Mouse (Mus musculus) lung, embryonic 14.5 days (tissue): ENCODE data around the gene Slc40a1. TPM values are rescaled to one million over a fixed set of nuclear protein-coding genes. Genes with fewer than 3 reads are reported as not detected.

Experiments used
- ATAC-seq: fragments of 200-750 bp; cut with Nextera tagmentation; 2 replicates; pipeline ENCODE4 v1.8.0; 2017; ENCODE audit warnings: mild to moderate bottlenecking, moderate TSS enrichment, moderate library complexity; ENCODE audit not compliant: insufficient read depth
- DNase-seq: peaks from one replicate; pipeline ENCODE4 v3.0.0-alpha.2; 2015
- H3K27ac ChIP-seq: fragments of 300-500 bp; sonication (generic); 2 replicates; pipeline ENCODE4 v1.5.1; 2014; ENCODE audit warnings: low read depth, mild to moderate bottlenecking, moderate library complexity
- H3K27me3 ChIP-seq: fragments of 300-500 bp; sonication (generic); 2 replicates; pipeline ENCODE4 v1.6.1; 2014; ENCODE audit warnings: low read length, control low read depth; ENCODE audit not compliant: insufficient read depth
- H3K36me3 ChIP-seq: fragments of 300-500 bp; sonication (generic); 2 replicates; pipeline ENCODE4 v1.6.1; 2014; ENCODE audit warnings: control low read depth; ENCODE audit not compliant: insufficient read depth
- H3K4me1 ChIP-seq: fragments of 300-500 bp; sonication (generic); 2 replicates; pipeline ENCODE4 v1.6.1; 2014; ENCODE audit warnings: antibody characterized with exemption, control low read depth; ENCODE audit not compliant: insufficient read depth
- H3K4me2 ChIP-seq: fragments of 300-500 bp; sonication (generic); 2 replicates; pipeline ENCODE4 v1.6.1; 2014; ENCODE audit warnings: mild to moderate bottlenecking
- H3K4me3 ChIP-seq: fragments of 300-500 bp; sonication (generic); 2 replicates; pipeline ENCODE4 v1.5.1; 2014; ENCODE audit warnings: low read depth, low read length
- H3K9ac ChIP-seq: fragments of 300-500 bp; sonication (generic); 2 replicates; pipeline ENCODE4 v1.6.1; 2014
- H3K9me3 ChIP-seq: fragments of 300-500 bp; sonication (generic); 2 replicates; pipeline ENCODE4 v1.6.1; 2016; ENCODE audit warnings: low read depth, low read length, control low read depth
- CTCF ChIP-seq: IDR thresholded peaks from 2 replicates; pipeline ENCODE4 v1.5.1; 2016; ENCODE audit warnings: antibody characterized with exemption, low read depth
- WGBS: fragments of 180-500 bp; shearing (Covaris S2); extraction: QIAGEN DNeasy Blood & Tissue Kit; methylation state at CpG from one replicate; pipeline ENCODE4 v1.1.7; 2014; 5-methylcytosine and 5-hydroxymethylcytosine counted together
- polyA plus RNA-seq: library from polyadenylated mRNA; unstranded; fragments of >200 nt; fragmentation: Nextera tagmentation; extraction: Ambion mirVana; gene quantifications from 2 replicates; pipeline ENCODE4 v1.2.1, GENCODE M21; 2014

The Slc40a1 gene
- polyA plus RNA-seq, 1 experiment from 2014 or later: 47.3 TPM

GRCm38 (mm10) chr1:45863641-45864040, 62.7 kb downstream of the Slc40a1 start:
- no peak for ATAC-seq
- Histone ChIP-seq H3K9ac (no peak overlapping the region), H3K36me3 (no peaks in the 10 kb centered on the region), H3K9me3 (no peaks in the 10 kb centered on the region), H3K27me3 (0 out of 2 replicates have a peak, but pooled peaks cover 4% of the 10 kb centered on the region), H3K4me3 (no peak overlapping the region), H3K4me2 (no peak overlapping the region), H3K27ac (no peak overlapping the region; the same call in 1 of the 2 replicates), H3K4me1 (peaks cover 31% of the 10 kb centered on the region)
- 87% methylated on average over 3 of the region's 3 CpGs for WGBS
- TF ChIP-seq CTCF: no peak
- DNase-seq: no peak

GRCm38 (mm10) chr1:45861162-45861561, 65.2 kb downstream of the Slc40a1 start:
- DNase-seq: no peak
- H3K4me2 ChIP-seq: no peak overlapping the region

GRCm38 (mm10) chr1:45860349-45860748, 66.0 kb downstream of the Slc40a1 start:
- peak; percentile 76 for DNase-seq

More at GRCm38 (mm10) chr1:45861162-45861561, 65.2 kb downstream of the Slc40a1 start:
- H3K4me3 ChIP-seq: no peak overlapping the region
- TF ChIP-seq CTCF: no peak
- H3K27ac ChIP-seq: no peak overlapping the region
- H3K4me1 ChIP-seq: peaks cover 23% of the 10 kb centered on the region
- H3K9ac ChIP-seq: no peak overlapping the region
- H3K9me3 ChIP-seq: no peaks in the 10 kb centered on the region
- no peaks in the 10 kb centered on the region for H3K36me3 ChIP-seq
- no peaks in the 10 kb centered on the region for H3K27me3 ChIP-seq
- ATAC-seq: no peak

More at GRCm38 (mm10) chr1:45860349-45860748, 66.0 kb downstream of the Slc40a1 start:
- Histone ChIP-seq H3K27me3 (no peaks in the 10 kb centered on the region), H3K9me3 (no peaks in the 10 kb centered on the region), H3K9ac (no peak overlapping the region), H3K4me2 (peak overlapping the region; percentile 32; the same call in 1 of the 2 replicates), H3K4me1 (peaks cover 15% of the 10 kb centered on the region), H3K27ac (peak overlapping the region; percentile 48; the same call in 1 of the 2 replicates), H3K4me3 (no peak overlapping the region), H3K36me3 (no peaks in the 10 kb centered on the region)
- 23% methylated on average over 5 of the region's 5 CpGs for WGBS
- TF ChIP-seq CTCF: no peak
- ATAC-seq: no peak

Other genes with a start within 250 kb of the Slc40a1 start
- 88.4 and 96.9 TPM in 2 replicates for gene Wdr75, start 131.4 kb downstream of the Slc40a1 start, polyA plus RNA-seq
- not detected in 2 replicates for gene Gm5269, start 36.2 kb downstream of the Slc40a1 start, polyA plus RNA-seq
- gene Dnah7b, start 139.8 kb upstream of the Slc40a1 start, polyA plus RNA-seq: 1.9 and 3.2 TPM in 2 replicates